In genomic region chr17:43811453-43811852, GRCm38 (mm10) we compare ENCODE assay signal across 21 mouse cellular contexts. TPM values are rescaled to one million over a fixed set of nuclear protein-coding genes. Genes with fewer than 3 reads are reported as not detected.
"Had no signal": no experiment of that assay in that cellular context is flagged by ENCODE, and none has a peak within 500 bp of the region (broad histone marks: within the 10 kb centered on the region; RNA-seq: fewer than 3 reads in every experiment).

No protein-coding gene starts in this region.

- H3K27ac ChIP-seq: limb, embryonic 12.5 days; limb, embryonic 15.5 days; liver, embryonic 14.5 days; lung, embryonic 15.5 days; midbrain, embryonic 10.5 days; midbrain, embryonic 13.5 days; neural tube, embryonic 13.5 days had no signal

- ATAC-seq: midbrain, embryonic 13.5 days; midbrain, embryonic 16.5 days had no signal

- H3K27me3 ChIP-seq: limb, embryonic 12.5 days; limb, embryonic 15.5 days; lung, embryonic 15.5 days; megakaryocyte, embryonic 14.5 days; midbrain, embryonic 13.5 days; neural tube, embryonic 13.5 days had no signal

- H3K9me3 ChIP-seq: limb, embryonic 12.5 days; limb, embryonic 15.5 days; lung, embryonic 15.5 days; megakaryocyte, embryonic 14.5 days; midbrain, embryonic 10.5 days; midbrain, embryonic 13.5 days; neural tube, embryonic 13.5 days had no signal

- H3K9ac ChIP-seq: limb, embryonic 12.5 days; limb, embryonic 15.5 days; liver, embryonic 14.5 days; lung, embryonic 15.5 days; midbrain, embryonic 13.5 days; neural tube, embryonic 13.5 days had no signal

- H3K4me3 ChIP-seq: limb, embryonic 12.5 days; limb, embryonic 15.5 days; lung, embryonic 15.5 days; megakaryocyte, embryonic 14.5 days; midbrain, embryonic 10.5 days; midbrain, embryonic 13.5 days; myocyte; neural tube, embryonic 13.5 days had no signal

- H3K4me1 ChIP-seq: limb, embryonic 12.5 days; limb, embryonic 15.5 days; lung, embryonic 15.5 days; megakaryocyte, embryonic 14.5 days; midbrain, embryonic 10.5 days; midbrain, embryonic 13.5 days; neural tube, embryonic 13.5 days had no signal

- DNase-seq: kidney, adult 9 months; kidney, postnatal 14 days; kidney, postnatal 4 days; left cerebral cortex, postnatal 4 days; lung, adult 18-20 months; lung, postnatal 10 days; lung, postnatal 36 days; thymus, postnatal 25 days had no signal

- H3K4me2 ChIP-seq: limb, embryonic 12.5 days; limb, embryonic 15.5 days; liver, embryonic 11.5 days; lung, embryonic 15.5 days; midbrain, embryonic 13.5 days; neural tube, embryonic 13.5 days had no signal

- H3K36me3 ChIP-seq: limb, embryonic 12.5 days; limb, embryonic 15.5 days; lung, embryonic 15.5 days; midbrain, embryonic 10.5 days; midbrain, embryonic 13.5 days; neural tube, embryonic 13.5 days had no signal

RNA-seq across cellular contexts. Expression of gene Rcan2, which starts 10.3 kb away (rescaled TPM):
- total RNA-seq: monocyte, adult 5-6 weeks; neutrophil, adult 5-6 weeks had no signal
